Mouse (Mus musculus): ENCODE data around the gene Tsc2.

Gene Tsc2

GRCm38 (mm10) chr17:24569837-24570236, 62.6 kb downstream of the Tsc2 start:
- no peak for DNase-seq (ENCODE audit: low spot score in 2 of 2)

DNA sequence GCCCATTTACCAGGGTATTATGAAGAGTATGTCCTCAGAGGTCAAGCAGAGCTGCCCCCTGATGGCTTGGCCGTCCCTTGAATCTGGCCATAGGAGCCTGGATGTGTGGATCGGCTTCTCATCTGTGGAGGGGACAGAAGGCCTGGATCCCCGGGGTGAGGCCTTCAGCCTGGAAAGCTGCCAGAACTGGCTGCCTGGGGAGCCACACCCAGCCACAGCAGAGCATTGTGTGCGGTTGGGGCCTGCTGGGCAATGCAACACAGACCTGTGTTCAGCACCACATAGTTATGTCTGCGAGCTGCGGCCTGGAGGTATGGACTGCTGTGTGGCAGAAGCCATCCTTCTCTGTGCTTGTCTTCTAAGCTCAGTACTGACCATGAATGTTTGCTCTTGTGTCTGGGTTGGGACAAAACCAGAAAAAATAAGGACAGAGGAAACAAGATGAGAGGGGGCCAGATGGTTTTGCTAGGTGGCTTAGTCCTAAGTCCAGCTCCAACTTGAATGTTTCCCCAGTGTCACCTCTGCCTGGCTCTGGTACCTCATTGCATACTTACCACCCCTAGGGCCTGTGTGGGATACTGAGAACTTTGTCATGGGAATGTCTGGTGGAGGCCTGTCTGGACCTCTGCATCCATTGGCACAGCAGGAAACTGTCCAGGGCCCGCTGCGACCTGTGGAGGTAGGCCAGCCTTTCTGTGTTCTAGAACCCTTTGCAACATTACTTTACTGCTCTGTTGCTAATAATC, 65.2 kb downstream of the Tsc2 start:
- DNase-seq (ENCODE audit: low spot score in 2 of 2), result peak in 1 of 2 experiments; percentile 44

- DNase-seq (ENCODE audit: low spot score in 2 of 2), result no peak
Observed at GRCm38 (mm10) chr17:24565792-24566191, 66.6 kb downstream of the Tsc2 start.

DNA sequence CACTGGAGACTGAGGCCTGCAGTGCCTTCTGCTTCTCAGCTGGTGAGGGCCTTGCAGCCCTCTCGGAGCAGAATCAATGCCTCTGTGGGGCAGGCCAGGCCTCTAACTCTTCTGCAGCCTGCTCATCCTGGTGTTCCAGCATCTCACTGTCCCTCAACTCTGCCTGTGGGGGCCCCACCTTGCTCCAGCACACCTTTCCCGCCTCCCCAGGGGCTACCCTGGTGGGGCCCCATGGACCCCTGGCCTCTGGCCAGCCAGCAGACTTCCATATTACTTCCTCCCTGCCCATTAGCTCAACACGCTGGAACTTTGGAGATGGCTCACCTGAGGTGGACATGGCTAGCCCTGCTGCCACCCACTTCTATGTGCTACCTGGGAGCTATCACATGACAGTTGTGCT, 67.3 kb downstream of the Tsc2 start:
- no peak for DNase-seq (ENCODE audit: low spot score in 2 of 2)

- DNase-seq (ENCODE audit: low spot score in 2 of 2), result no peak
Observed at GRCm38 (mm10) chr17:24564422-24564821, 68.0 kb downstream of the Tsc2 start.

DNA sequence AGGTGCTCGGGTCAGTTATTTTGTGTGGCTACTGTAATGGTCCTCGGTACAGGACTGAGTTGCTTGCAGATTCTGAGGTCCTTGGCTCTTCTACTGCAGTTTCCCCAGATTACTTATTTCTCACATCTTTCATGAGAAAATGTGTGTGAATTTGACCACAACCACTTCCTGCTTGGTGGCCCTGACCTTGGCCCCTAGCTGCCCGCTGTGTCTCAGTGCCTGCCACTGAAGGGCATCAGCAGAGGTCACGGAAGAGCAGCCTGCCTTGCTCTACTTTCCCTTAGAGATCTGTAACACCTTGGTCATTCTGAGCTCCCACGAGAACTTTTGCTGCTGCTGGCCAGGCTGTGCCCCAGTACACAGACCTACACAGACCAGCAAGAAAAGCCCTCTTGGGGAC, 68.8 kb downstream of the Tsc2 start:
- DNase-seq (ENCODE audit: low spot score in 2 of 2), result no peak

GRCm38 (mm10) chr17:24561592-24561991, 70.8 kb downstream of the Tsc2 start:
- no peak for DNase-seq (ENCODE audit: low spot score in 2 of 2)

DNA sequence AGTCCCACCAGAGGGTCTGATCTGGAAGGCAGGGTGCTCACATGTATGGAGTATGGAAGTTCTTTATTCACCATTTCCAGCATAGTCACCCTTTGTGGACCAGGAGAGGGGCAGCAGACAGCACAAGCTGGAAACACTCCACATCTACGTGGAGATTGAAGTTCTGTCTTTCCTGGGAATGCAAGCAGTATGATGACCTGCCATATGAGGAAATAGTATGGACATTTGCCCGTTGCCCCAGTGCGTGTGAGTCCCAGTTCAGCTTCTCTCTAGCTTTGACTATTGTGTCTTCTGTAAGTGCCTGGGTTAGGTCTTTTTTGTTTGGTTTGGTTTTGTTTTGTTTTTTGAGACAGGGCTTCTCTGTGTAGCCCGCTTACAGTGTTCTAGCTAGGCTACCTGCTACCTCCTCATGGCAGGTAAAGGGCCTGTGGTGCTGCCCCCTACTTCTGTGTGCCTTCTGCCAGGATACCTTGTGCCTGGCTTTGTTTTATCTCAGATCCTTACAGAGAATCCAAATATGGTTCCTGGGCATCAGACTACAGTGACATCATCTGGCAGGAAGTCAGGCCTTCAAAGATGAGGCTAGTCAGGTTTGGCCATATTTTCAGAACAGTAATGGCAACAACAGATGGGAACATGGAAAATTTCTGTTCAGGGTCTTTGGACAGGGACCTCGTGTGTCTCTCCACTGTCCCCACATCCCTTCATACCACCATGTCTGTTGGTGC, 72.0 kb downstream of the Tsc2 start:
- DNase-seq (ENCODE audit: low spot score in 2 of 2), result no peak

DNA sequence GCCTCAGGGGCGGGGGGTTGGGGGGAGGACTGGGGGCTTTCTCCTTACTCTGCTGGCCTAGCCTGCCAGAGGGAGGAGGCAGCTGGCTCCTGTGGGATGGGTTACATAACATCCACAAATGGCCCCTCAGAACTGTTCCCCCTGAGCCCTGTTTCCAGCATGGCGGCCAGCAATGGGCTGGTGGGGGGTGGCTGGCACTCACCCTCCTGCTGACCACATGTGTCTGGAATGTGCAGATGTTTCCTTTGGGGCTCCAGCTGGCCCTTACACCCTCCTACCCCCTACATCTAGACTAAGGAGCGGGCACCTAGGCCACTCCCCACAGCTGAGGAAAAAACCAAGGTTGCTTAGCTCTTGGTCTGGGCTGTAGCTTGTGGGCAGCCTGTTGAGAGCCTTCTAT, 73.3 kb downstream of the Tsc2 start:
- DNase-seq (ENCODE audit: low spot score in 2 of 2), result peak in 1 of 2 experiments; percentile 58

DNA sequence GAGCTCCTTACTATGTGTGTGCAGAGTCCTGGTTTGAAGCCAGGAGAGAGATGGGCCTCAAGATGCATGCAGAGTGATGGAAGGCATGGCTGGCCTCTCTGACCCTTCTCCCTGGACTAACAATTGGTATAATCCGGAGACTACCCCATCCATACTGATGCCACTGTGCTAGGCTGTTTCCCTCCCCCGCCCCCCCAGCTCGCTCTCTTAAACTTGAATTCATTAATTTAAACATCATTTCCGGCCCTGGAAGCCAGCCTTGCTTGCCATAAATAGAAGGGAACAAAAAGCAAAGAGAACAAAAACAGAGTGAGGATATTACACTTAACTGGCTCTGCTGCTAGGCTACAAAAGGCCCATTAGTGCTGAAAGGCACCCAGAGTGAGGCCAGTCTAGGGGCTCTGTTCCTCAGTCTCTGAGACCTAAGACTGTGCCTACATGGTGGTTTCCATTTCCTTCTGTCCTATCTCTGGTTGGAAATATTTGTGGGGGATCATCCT, 73.8 kb downstream of the Tsc2 start:
- no peak for DNase-seq (ENCODE audit: low spot score in 2 of 2)

GRCm38 (mm10) chr17:24557091-24557490, 75.3 kb downstream of the Tsc2 start:
- DNase-seq (ENCODE audit: low spot score in 2 of 2), result peak in 1 of 2 experiments; percentile 53

GRCm38 (mm10) chr17:24551050-24551444, 81.4 kb downstream of the Tsc2 start:
- no peak for DNase-seq (ENCODE audit: low spot score in 2 of 2)

GRCm38 (mm10) chr17:24550416-24551049, 81.9 kb downstream of the Tsc2 start:
- DNase-seq (ENCODE audit: low spot score in 2 of 2), result peak; percentile 77 to 80

- DNase-seq (ENCODE audit: low spot score in 2 of 2), result peak; percentile 98 to 100
Observed at GRCm38 (mm10) chr17:24549618-24550415, 82.6 kb downstream of the Tsc2 start, which contains the start of gene Pkd1. TSS of gene Pkd1 (plus strand) at chr17:24549834.

DNA sequence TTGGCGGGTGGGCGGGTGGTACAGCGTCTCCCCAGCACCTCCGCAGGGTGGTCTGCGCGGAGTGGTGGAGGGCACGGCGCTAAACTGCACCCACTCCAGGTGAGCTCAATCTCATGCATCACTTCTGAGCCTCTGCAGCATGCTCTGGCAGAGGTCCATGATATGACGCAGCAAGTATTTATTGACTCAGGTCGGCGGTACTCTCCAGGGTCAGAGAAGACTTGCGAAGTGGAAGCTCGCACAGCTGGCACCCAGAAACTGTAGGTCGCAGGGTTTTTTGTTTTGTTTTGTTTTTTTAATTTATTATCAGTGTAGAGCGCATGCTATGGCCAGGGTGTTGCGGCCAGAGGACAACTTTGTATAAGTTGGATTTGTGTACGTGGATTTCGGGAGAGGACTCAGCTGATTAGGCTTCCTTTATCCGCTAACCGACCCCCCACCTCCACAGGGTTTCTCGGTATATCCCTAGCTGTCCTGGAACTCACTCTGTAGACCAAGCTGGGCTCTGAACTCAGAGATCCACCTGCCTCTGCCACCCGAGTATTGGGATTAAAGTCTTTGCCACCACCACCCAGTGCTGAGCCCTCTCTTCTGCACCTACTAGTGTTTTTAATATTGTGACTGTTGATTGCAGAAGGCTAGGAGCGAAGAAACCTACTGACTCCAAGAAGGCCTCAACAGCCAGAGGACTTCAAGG, 83.4 kb downstream of the Tsc2 start:
- no peak for DNase-seq (ENCODE audit: low spot score in 2 of 2)

DNA sequence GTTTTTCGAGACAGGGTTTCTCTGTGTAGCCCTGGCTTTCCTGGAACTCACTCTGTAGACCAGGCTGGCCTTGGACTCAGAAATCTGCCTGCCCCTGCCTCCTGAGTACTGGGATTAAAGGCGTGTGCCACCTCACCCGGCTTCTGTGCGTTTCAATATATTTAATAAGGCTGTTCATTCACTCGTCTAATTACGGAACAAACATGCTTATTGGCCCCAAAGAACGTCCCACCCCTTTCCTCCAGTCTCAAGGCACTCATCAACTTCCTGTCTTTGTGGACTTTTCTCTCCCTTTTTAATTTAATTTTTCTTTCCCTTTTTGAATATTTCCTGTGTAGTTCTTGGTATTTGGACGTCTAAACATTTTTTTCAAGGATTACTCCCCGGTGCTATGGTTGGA, 84.0 kb downstream of the Tsc2 start:
- DNase-seq (ENCODE audit: low spot score in 2 of 2), result no peak

DNA sequence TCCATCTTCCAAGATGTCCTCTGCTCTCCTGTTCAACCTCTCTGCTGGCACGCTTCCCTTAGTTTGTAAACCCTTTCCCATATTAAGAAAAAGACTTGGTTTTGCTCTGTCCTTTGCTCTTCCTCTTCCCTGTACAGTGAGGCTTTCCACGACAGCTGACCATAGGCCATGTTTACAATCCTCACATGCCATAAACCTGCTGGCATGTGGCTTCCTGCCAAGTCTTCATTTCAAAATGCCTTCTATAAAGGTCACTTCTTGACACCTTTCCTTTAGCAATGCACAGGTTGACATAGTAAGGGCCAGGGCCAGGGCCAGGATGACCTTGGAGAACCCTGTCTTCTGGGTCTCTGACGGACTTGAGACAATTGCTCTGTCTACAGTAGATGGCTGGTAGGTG, 86.2 kb downstream of the Tsc2 start:
- no peak for DNase-seq (ENCODE audit: low spot score in 2 of 2)

All from urinary bladder, postnatal 4 days (tissue).